Mouse (Mus musculus) stomach, postnatal 0 days (tissue): ENCODE measurements around the gene St8sia2.

Experiments
- CTCF ChIP-seq: IDR thresholded peaks from 2 replicates; pipeline ENCODE4 v1.5.1; 2016; ENCODE audit warnings: antibody characterized with exemption, low read depth, mild to moderate bottlenecking, moderate library complexity
- EP300 ChIP-seq: optimal IDR thresholded peaks from 2 replicates; pipeline ENCODE3; 2016; ENCODE audit warnings: antibody characterized with exemption

GRCm38 (mm10) chr7:74025007-74025406 lies 11.5 kb upstream of the St8sia2 start:
- peak; percentile 87 for TF ChIP-seq CTCF
- no peak for TF ChIP-seq EP300
